Mouse (Mus musculus) 416B (cell line): ENCODE measurements around the gene Tmem120b.

Source experiments
- DNase-seq: peaks from one replicate; pipeline ENCODE4 v3.0.0; 2011; ENCODE audit warnings: low read depth

Tmem120b gene

GRCm38 (mm10) chr5:123129170-123129757 is 61.0 kb downstream of the Tmem120b start:
- DNase-seq: no peak

- DNase-seq: no peak
Measured at GRCm38 (mm10) chr5:123130030-123130813, 62.0 kb downstream of the Tmem120b start.

- no peak for DNase-seq
Measured at GRCm38 (mm10) chr5:123130814-123131148, 62.6 kb downstream of the Tmem120b start.

- peak; percentile 97 for DNase-seq
Measured at GRCm38 (mm10) chr5:123132308-123133071, 64.3 kb downstream of the Tmem120b start, which contains the start of gene Rhof. Gene Rhof (minus strand): TSS chr5:123132692.

- DNase-seq: peak; percentile 82
Measured at GRCm38 (mm10) chr5:123133083-123133783, 65.0 kb downstream of the Tmem120b start.

- no peak for DNase-seq
Measured at GRCm38 (mm10) chr5:123133784-123134143, 65.5 kb downstream of the Tmem120b start.

- DNase-seq: peak; percentile 69
Measured at GRCm38 (mm10) chr5:123134186-123134874, 66.1 kb downstream of the Tmem120b start.

- no peak for DNase-seq
Measured at GRCm38 (mm10) chr5:123134875-123135382, 66.7 kb downstream of the Tmem120b start.

GRCm38 (mm10) chr5:123135471-123136360 is 67.5 kb downstream of the Tmem120b start:
- peak; percentile 70 for DNase-seq

- peak; percentile 88 for DNase-seq
Measured at GRCm38 (mm10) chr5:123136361-123137043, 68.3 kb downstream of the Tmem120b start.

GRCm38 (mm10) chr5:123137044-123137909 is 69.1 kb downstream of the Tmem120b start:
- DNase-seq: peak; percentile 84

GRCm38 (mm10) chr5:123137910-123138229 is 69.7 kb downstream of the Tmem120b start:
- DNase-seq: no peak

- peak; percentile 96 for DNase-seq
Measured at GRCm38 (mm10) chr5:123138230-123138911, 70.2 kb downstream of the Tmem120b start.

GRCm38 (mm10) chr5:123138953-123139721 is 70.9 kb downstream of the Tmem120b start:
- DNase-seq: peak; percentile 83

- peak; percentile 66 for DNase-seq
Measured at GRCm38 (mm10) chr5:123139722-123140627, 71.8 kb downstream of the Tmem120b start.
